Mouse (Mus musculus): ENCODE results near the gene BC067074. TPM values are rescaled to one million over a fixed set of nuclear protein-coding genes. Genes with fewer than 3 reads are reported as not detected.

Gene BC067074
- polyA plus RNA-seq, 1 experiment from 2014 or later = 1.7 TPM

DNA sequence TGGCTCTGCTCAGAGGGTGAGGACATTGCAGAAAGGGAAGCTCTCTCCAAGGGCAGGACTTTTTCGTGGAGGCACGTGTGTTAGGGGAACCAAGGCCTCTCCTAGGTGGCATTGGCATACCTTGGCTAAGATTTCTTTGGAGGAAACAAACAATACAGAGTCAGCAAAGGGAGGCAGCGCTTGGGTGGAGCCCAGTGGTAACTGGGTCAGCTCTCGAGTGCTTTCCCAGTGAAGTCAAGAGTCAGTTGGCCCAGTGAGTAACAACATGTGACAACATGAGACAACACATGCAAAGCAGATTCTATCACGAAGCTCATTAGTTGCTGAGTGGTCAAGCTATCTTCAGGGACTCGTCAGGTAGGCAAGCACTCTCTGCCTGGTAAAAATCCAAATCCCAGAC is 40.4 kb downstream of the BC067074 start:
- Histone ChIP-seq H3K9ac (no peak overlapping the region), H3K4me2 (replicated peaks) (no peak overlapping the region), H3K36me3 (no peaks in the 10 kb centered on the region), H3K27me3 (replicated peaks) (no peaks in the 10 kb centered on the region), H3K4me1 (no peaks in the 10 kb centered on the region), H3K9me3 (no peaks in the 10 kb centered on the region), H3K27ac (no peak overlapping the region), H3K4me3 (no peak overlapping the region)
- ATAC-seq (ENCODE audit: low FRiP score, low read depth) = no peak
- WGBS = 85% methylated on average over 6 of the region's 6 CpGs

DNA sequence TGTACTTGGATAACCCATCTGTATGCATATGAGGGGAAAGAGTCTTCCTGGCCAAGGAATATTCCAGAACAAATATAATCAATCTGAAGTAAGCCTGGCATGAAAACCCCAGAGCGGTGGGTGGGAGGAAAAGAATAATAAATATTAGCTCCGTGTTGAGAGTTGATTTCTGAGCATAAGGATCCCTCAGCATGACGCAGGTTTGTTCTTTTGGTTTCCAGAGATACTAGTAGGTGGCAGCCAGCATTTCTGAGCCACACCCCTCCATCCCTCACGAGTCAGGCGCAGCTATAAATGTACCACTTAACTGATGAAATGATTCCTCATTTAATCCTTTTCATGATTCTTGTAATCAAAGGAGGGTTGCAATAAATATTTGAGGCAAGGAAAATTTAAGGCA is 41.0 kb downstream of the BC067074 start:
- Histone ChIP-seq H3K9ac (no peak overlapping the region), H3K4me1 (no peaks in the 10 kb centered on the region), H3K36me3 (no peaks in the 10 kb centered on the region), H3K27me3 (replicated peaks) (no peaks in the 10 kb centered on the region), H3K4me3 (no peak overlapping the region), H3K4me2 (replicated peaks) (no peak overlapping the region), H3K27ac (no peak overlapping the region), H3K9me3 (no peaks in the 10 kb centered on the region)
- WGBS = 84% methylated on average over 5 of the region's 5 CpGs
- no peak for ATAC-seq (ENCODE audit: low FRiP score, low read depth)

GRCm38 (mm10) chr13:113334773-113335172 is 41.8 kb downstream of the BC067074 start:
- H3K4me2 ChIP-seq (replicated peaks) = no peak overlapping the region
- ATAC-seq (ENCODE audit: low FRiP score, low read depth) = no peak
- H3K27ac ChIP-seq = no peak overlapping the region
- WGBS = 52% methylated on average over 4 of the region's 4 CpGs
- H3K4me3 ChIP-seq = no peak overlapping the region
- H3K4me1 ChIP-seq = no peaks in the 10 kb centered on the region
- no peaks in the 10 kb centered on the region for H3K36me3 ChIP-seq
- no peaks in the 10 kb centered on the region for H3K27me3 ChIP-seq (replicated peaks)
- H3K9me3 ChIP-seq = no peaks in the 10 kb centered on the region
- H3K9ac ChIP-seq = no peak overlapping the region

- H3K9me3 ChIP-seq = no peaks in the 10 kb centered on the region
- no peak overlapping the region for H3K9ac ChIP-seq
- 34% methylated on average over 6 of the region's 6 CpGs for whole genome bisulfite sequencing
- H3K4me3 ChIP-seq = no peak overlapping the region
- H3K4me2 ChIP-seq (replicated peaks) = no peak overlapping the region
- H3K36me3 ChIP-seq = no peaks in the 10 kb centered on the region
- H3K27ac ChIP-seq = no peak overlapping the region
- H3K4me1 ChIP-seq = no peaks in the 10 kb centered on the region
- ATAC-seq (ENCODE audit: low FRiP score, low read depth) = peak; percentile 44; the same call in 1 of the 2 replicates
- H3K27me3 ChIP-seq (replicated peaks) = no peaks in the 10 kb centered on the region
These were observed 44.4 kb downstream of the BC067074 start for GRCm38 (mm10) chr13:113337223-113337858.

GRCm38 (mm10) chr13:113340644-113341043 is 47.7 kb downstream of the BC067074 start:
- H3K9ac ChIP-seq = no peak overlapping the region
- H3K27me3 ChIP-seq (replicated peaks) = no peaks in the 10 kb centered on the region
- 50% methylated on average over 2 of the region's 2 CpGs for WGBS
- no peak overlapping the region for H3K27ac ChIP-seq
- H3K9me3 ChIP-seq = no peaks in the 10 kb centered on the region
- no peaks in the 10 kb centered on the region for H3K36me3 ChIP-seq
- no peaks in the 10 kb centered on the region for H3K4me1 ChIP-seq
- no peak for ATAC-seq (ENCODE audit: low FRiP score, low read depth)
- no peak overlapping the region for H3K4me3 ChIP-seq
- no peak overlapping the region for H3K4me2 ChIP-seq (replicated peaks)

DNA sequence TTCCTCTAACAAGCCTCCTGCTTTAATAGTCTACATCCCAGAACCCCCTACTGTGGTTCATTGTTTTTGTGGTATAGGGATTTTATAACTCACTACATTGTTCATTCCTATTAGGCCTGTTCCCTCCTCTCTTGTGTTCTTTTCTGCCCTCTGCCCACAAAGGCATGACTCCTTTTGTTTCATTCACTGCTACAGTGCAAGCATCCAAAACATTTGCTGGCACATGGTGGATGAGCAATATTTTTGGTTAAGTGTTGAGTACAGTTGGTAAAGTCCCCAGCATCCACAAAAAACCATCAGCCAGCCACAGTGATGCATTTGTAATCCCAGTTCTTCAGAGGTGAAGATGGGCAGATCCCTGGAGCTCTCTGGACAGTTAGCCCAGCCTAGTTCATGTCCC is 48.2 kb downstream of the BC067074 start:
- no peaks in the 10 kb centered on the region for H3K27me3 ChIP-seq (replicated peaks)
- no peak overlapping the region for H3K9ac ChIP-seq
- H3K27ac ChIP-seq = no peak overlapping the region
- H3K36me3 ChIP-seq = no peaks in the 10 kb centered on the region
- no peaks in the 10 kb centered on the region for H3K4me1 ChIP-seq
- ATAC-seq (ENCODE audit: low FRiP score, low read depth) = no peak
- H3K9me3 ChIP-seq = no peaks in the 10 kb centered on the region
- no peak overlapping the region for H3K4me2 ChIP-seq (replicated peaks)
- no peak overlapping the region for H3K4me3 ChIP-seq

GRCm38 (mm10) chr13:113342355-113342919 is 49.5 kb downstream of the BC067074 start:
- Histone ChIP-seq H3K9ac (no peak overlapping the region), H3K9me3 (no peaks in the 10 kb centered on the region), H3K36me3 (no peaks in the 10 kb centered on the region), H3K4me2 (replicated peaks) (no peak overlapping the region), H3K27ac (no peak overlapping the region), H3K27me3 (replicated peaks) (no peaks in the 10 kb centered on the region), H3K4me1 (no peaks in the 10 kb centered on the region), H3K4me3 (no peak overlapping the region)
- 82% methylated on average over 10 of the region's 10 CpGs for WGBS
- no peak for ATAC-seq (ENCODE audit: low FRiP score, low read depth)

- Histone ChIP-seq H3K27me3 (replicated peaks) (no peaks in the 10 kb centered on the region), H3K36me3 (no peaks in the 10 kb centered on the region), H3K9ac (no peak overlapping the region), H3K4me2 (replicated peaks) (no peak overlapping the region), H3K27ac (no peak overlapping the region), H3K9me3 (no peaks in the 10 kb centered on the region), H3K4me3 (no peak overlapping the region), H3K4me1 (peaks cover 7% of the 10 kb centered on the region)
- no peak for ATAC-seq (ENCODE audit: low FRiP score, low read depth)
- WGBS = 69% methylated on average over 11 of the region's 11 CpGs
These were observed 57.9 kb downstream of the BC067074 start for GRCm38 (mm10) chr13:113350743-113351430.

GRCm38 (mm10) chr13:113353546-113353945 is 60.6 kb downstream of the BC067074 start:
- Histone ChIP-seq H3K27ac (no peak overlapping the region), H3K36me3 (no peaks in the 10 kb centered on the region), H3K4me1 (peaks cover 7% of the 10 kb centered on the region), H3K4me3 (no peak overlapping the region), H3K9me3 (no peaks in the 10 kb centered on the region), H3K9ac (no peak overlapping the region), H3K4me2 (replicated peaks) (no peak overlapping the region), H3K27me3 (replicated peaks) (no peaks in the 10 kb centered on the region)
- ATAC-seq (ENCODE audit: low FRiP score, low read depth) = no peak
- WGBS = 82% methylated on average over 3 of the region's 3 CpGs

DNA sequence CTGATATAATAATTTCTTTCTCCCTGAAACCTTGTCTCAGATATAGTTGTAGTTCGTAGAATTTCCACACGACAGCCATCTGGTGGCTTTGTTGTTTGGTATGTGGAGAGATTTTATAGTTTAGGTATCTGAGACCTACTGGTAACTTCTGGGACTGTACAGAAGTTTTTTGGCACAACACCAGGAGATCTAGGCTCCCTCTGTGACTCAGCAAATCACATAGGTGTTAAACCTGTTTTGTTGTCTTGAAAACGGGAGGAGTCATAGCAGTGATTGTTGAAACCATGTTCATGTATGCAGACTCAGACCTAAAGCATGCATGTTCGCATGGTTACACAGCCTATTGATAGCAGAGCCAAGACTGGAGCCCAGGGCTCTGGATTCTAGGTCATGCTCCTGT is 61.0 kb downstream of the BC067074 start:
- ATAC-seq (ENCODE audit: low FRiP score, low read depth) = no peak
- H3K9ac ChIP-seq = no peak overlapping the region
- H3K4me3 ChIP-seq = no peak overlapping the region
- WGBS = 92% methylated on average over 4 of the region's 4 CpGs
- H3K4me2 ChIP-seq (replicated peaks) = no peak overlapping the region
- H3K4me1 ChIP-seq = peaks cover 7% of the 10 kb centered on the region
- H3K27ac ChIP-seq = no peak overlapping the region
- no peaks in the 10 kb centered on the region for H3K36me3 ChIP-seq
- no peaks in the 10 kb centered on the region for H3K27me3 ChIP-seq (replicated peaks)
- H3K9me3 ChIP-seq = no peaks in the 10 kb centered on the region

- 13% methylated on average over 4 of the region's 4 CpGs for WGBS
- Histone ChIP-seq H3K9me3 (no peaks in the 10 kb centered on the region), H3K27ac (no peak overlapping the region), H3K27me3 (replicated peaks) (no peaks in the 10 kb centered on the region), H3K36me3 (no peaks in the 10 kb centered on the region), H3K4me3 (no peak overlapping the region), H3K4me2 (replicated peaks) (no peak overlapping the region), H3K4me1 (peaks cover 7% of the 10 kb centered on the region), H3K9ac (no peak overlapping the region)
- ATAC-seq (ENCODE audit: low FRiP score, low read depth) = peak; percentile 41; the same call in 1 of the 2 replicates
These were observed 62.1 kb downstream of the BC067074 start for GRCm38 (mm10) chr13:113355022-113355421.

DNA sequence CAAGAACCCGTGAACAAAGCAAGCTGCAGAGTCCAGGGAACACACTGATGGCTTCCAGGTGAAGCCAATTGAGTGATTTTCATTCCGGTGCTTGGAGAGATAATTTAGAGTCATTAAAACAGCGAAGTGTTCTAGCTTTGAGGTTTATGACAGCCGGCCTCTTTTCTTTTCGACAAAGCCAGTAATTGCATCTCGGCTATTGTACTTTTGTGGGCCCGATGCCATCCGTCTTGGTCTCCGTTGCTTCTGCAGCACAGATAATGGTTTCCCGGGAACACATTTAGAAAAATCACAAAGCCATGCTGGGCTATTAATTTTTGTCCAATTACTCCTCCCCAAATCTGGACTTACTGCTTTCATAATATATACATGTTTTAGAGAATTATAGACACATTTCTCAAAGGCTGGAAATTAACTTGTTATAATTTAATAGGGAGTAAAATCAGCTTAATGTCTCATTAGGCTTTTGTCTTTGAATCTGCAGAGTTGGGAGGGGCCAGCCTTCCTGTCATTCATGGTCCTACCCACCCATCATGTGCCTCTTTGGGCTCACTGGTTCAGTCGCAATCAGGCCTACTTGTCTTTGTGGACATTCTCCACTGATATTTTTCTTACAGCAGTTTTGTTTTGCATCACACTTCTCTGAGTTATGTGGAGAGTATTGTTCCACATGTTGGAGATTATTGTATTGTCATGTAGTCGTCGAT is 64.6 kb downstream of the BC067074 start:
- Histone ChIP-seq H3K36me3 (no peaks in the 10 kb centered on the region), H3K4me2 (replicated peaks) (no peak overlapping the region), H3K4me1 (peaks cover 7% of the 10 kb centered on the region; the same call in 1 of the 2 replicates), H3K27me3 (replicated peaks) (no peaks in the 10 kb centered on the region), H3K4me3 (no peak overlapping the region), H3K9ac (no peak overlapping the region), H3K27ac (no peak overlapping the region), H3K9me3 (no peaks in the 10 kb centered on the region)
- WGBS = 30% methylated on average over 13 of the region's 13 CpGs
- ATAC-seq (ENCODE audit: low FRiP score, low read depth) = no peak

Measured in neural tube, embryonic 12.5 days (tissue).